Mouse (Mus musculus): ENCODE results near the gene Ptms.
A peak's percentile ranks its signal among the peaks of the same experiment; 100 is the strongest.

Ptms gene

GRCm38 (mm10) chr6:124930754-124931524, 11.0 kb upstream of the Ptms start, which contains the start of gene Mlf2:
Gene Mlf2, plus strand, starts transcription at chr6:124931386.
- DNase-seq (ENCODE audit: low read depth in 2 of 2, low spot score in 2 of 2): peak; percentile 97 to 98

GRCm38 (mm10) chr6:124930231-124930630, 10.3 kb upstream of the Ptms start:
- no peak for DNase-seq (ENCODE audit: low read depth in 2 of 2, low spot score in 2 of 2)

GRCm38 (mm10) chr6:124925941-124926340, 6.0 kb upstream of the Ptms start:
- no peak for DNase-seq (ENCODE audit: low read depth in 2 of 2, low spot score in 2 of 2)

GRCm38 (mm10) chr6:124925173-124925793, 5.4 kb upstream of the Ptms start:
- no peak for DNase-seq (ENCODE audit: low read depth in 2 of 2, low spot score in 2 of 2)

GRCm38 (mm10) chr6:124921539-124921938, 1.6 kb upstream of the Ptms start:
- no peak for DNase-seq (ENCODE audit: low read depth in 2 of 2, low spot score in 2 of 2)

- DNase-seq (ENCODE audit: low read depth in 2 of 2, low spot score in 2 of 2): no peak
Measured at GRCm38 (mm10) chr6:124920318-124921085, 599 bp upstream of the Ptms start.

- DNase-seq (ENCODE audit: low read depth in 2 of 2, low spot score in 2 of 2): no peak
Measured at GRCm38 (mm10) chr6:124918890-124919627, 844 bp downstream of the Ptms start.

- DNase-seq (ENCODE audit: low read depth in 2 of 2, low spot score in 2 of 2): no peak
Measured at GRCm38 (mm10) chr6:124918331-124918690, 1.6 kb downstream of the Ptms start.

GRCm38 (mm10) chr6:124917518-124918330, 2.2 kb downstream of the Ptms start:
- no peak for DNase-seq (ENCODE audit: low read depth in 2 of 2, low spot score in 2 of 2)

- DNase-seq (ENCODE audit: low read depth in 2 of 2, low spot score in 2 of 2): peak; percentile 81 to 82
Measured at GRCm38 (mm10) chr6:124916695-124917517, 3.0 kb downstream of the Ptms start.

- no peak for DNase-seq (ENCODE audit: low read depth in 2 of 2, low spot score in 2 of 2)
Measured at GRCm38 (mm10) chr6:124915942-124916694, 3.8 kb downstream of the Ptms start.

GRCm38 (mm10) chr6:124915160-124915941, 4.6 kb downstream of the Ptms start:
- DNase-seq (ENCODE audit: low read depth in 2 of 2, low spot score in 2 of 2): no peak

GRCm38 (mm10) chr6:124914511-124914910, 5.4 kb downstream of the Ptms start:
- DNase-seq (ENCODE audit: low read depth in 2 of 2, low spot score in 2 of 2): no peak

- no peak for DNase-seq (ENCODE audit: low read depth in 2 of 2, low spot score in 2 of 2)
Measured at GRCm38 (mm10) chr6:124913721-124914285, 6.1 kb downstream of the Ptms start.

- no peak for DNase-seq (ENCODE audit: low read depth in 2 of 2, low spot score in 2 of 2)
Measured at GRCm38 (mm10) chr6:124913214-124913613, 6.7 kb downstream of the Ptms start.

- DNase-seq (ENCODE audit: low read depth in 2 of 2, low spot score in 2 of 2): no peak
Measured at GRCm38 (mm10) chr6:124911533-124912218, 8.2 kb downstream of the Ptms start, which contains the start of gene Lag3. Gene Lag3, minus strand, starts transcription at chr6:124911705.

- no peak for DNase-seq (ENCODE audit: low read depth in 2 of 2, low spot score in 2 of 2)
Measured at GRCm38 (mm10) chr6:124910032-124910431, 9.9 kb downstream of the Ptms start.

Data from CD8-positive naive resting alpha-beta T cell, adult 2 months (primary cell).